Mouse (Mus musculus) A20 (cell line): ENCODE results near the gene Usp48.

Experiments used
- DNase-seq: peaks from one replicate; pipeline ENCODE4 v3.0.0-alpha.2; 2011; ENCODE audit warnings: low read depth, low spot score

Usp48 gene

DNA sequence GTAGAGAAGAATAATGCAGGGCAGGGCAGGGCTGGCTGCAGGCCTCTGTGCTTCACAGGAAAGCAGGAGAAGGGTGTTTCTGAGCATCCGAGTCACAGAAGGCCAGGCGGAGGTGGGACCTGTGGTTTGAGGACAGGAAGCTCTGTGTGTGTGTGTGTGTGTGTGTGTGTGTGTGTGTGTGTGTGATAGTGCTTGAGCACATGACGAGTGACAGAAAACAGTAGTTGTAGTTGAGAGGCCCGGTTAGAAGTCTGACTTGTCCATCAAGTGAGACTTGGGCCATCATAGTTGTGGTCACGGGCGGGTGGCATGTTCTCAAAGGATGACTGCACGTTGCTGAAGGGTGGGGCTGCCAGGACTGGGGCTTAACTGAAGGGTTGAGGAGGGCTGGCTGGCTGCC, 16.1 kb downstream of the Usp48 start:
- no peak for DNase-seq

- no peak for DNase-seq
Measured at GRCm38 (mm10) chr4:137610256-137610655, 16.7 kb downstream of the Usp48 start.

DNA sequence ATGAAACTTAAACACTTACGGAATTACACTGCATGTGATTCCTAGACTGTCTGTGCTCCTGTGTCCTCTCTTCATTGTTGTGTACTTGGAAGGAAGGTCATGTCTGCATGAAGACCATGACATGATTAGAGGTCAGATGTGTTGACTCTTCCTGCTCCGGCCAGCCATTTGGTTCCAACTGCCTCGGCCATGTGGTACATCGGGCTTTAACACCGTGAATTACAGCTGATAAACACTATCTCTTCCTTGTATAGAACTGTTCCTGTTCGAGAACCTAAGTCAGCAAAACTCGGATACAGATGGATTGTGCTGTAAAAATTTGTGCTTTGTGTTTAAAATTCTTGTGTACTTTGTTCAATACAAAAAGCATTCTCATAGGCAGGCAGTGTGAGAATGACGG, 29.3 kb downstream of the Usp48 start:
- no peak for DNase-seq

- DNase-seq: no peak
Measured at GRCm38 (mm10) chr4:137627476-137628235, 34.1 kb downstream of the Usp48 start.

- no peak for DNase-seq
Measured at GRCm38 (mm10) chr4:137628400-137628799, 34.8 kb downstream of the Usp48 start.

GRCm38 (mm10) chr4:137629354-137629753, 35.8 kb downstream of the Usp48 start:
- DNase-seq: no peak

DNA sequence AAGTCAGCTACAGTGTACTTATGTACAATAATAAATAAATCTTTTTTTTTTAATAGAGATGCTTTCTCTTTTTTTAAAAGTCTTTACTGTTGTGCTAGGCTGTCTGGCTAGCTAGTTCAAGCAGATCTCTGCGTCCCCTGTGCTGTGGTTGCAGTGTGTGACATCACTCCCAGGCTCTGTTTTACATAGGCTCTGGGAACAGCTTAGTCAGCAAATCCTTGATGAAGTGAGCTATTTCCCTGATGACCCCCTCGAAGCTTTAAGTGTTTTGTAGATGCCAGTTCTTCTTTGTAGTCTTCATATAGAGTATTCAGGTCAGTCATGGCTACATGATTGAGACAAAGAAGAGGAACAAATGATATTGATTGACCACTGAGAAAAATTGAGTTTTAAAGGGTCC, 36.6 kb downstream of the Usp48 start:
- DNase-seq: no peak

GRCm38 (mm10) chr4:137631596-137631995, 38.0 kb downstream of the Usp48 start:
- DNase-seq: no peak

GRCm38 (mm10) chr4:137633394-137633793, 39.8 kb downstream of the Usp48 start:
- DNase-seq: no peak

GRCm38 (mm10) chr4:137636597-137636996, 43.0 kb downstream of the Usp48 start:
- DNase-seq: no peak

DNA sequence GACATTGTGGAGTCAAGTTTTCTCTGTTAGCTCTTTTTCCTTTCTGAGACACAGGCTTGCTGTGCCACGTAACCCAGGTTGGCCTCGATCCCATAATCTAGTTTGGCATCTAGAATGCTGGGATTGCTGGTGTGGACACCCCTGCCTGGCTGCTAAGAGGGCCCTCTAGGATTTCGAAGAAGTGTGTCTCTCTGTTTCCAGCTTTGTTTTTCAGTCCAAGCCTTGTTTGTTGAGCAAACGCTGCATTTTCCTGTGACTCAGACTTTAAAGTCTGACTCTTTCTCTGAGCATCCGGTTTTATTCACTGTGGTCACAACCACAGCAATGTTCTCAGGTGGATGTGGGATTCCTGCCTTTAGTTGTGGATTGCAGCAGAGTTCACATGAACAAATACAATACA, 48.0 kb downstream of the Usp48 start:
- DNase-seq: no peak

DNA sequence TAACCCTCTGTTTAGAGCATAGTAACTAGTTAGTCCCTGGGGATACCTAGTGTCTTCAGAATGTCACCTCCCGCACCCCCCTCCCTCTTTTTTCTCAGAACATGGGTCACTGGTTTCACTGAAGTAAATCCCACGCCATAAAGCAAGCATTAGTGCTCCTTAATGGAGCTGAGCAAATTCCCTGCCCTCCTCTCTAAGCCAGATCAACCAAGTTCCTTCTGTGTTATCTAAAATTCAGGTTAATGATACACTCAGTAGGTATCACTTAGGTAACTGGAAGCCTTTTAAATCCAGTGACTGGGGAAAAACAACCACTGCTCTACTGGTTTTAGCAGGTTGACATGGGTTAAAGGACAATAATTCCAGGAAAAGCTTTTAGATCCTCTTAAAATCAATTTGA, 48.5 kb downstream of the Usp48 start:
- no peak for DNase-seq

DNA sequence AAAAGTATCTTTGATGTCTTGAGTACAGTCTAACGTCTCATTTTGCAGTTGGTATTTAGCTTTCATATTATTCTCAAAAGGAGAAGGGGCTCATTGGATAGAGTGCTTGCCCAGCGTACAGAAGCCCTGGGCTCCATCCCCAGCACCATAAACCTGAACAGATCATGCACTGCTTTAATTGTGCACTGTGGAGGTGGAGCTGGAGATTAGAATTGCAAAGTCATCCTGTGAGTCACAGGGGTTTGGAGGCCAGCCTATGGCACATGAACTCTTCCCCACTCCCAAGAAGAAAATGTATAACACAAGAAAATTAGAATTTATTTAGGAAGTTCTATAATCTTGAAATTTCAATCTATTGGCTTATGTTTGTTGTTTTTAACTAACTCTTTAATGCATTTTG, 49.9 kb downstream of the Usp48 start:
- DNase-seq: no peak

DNA sequence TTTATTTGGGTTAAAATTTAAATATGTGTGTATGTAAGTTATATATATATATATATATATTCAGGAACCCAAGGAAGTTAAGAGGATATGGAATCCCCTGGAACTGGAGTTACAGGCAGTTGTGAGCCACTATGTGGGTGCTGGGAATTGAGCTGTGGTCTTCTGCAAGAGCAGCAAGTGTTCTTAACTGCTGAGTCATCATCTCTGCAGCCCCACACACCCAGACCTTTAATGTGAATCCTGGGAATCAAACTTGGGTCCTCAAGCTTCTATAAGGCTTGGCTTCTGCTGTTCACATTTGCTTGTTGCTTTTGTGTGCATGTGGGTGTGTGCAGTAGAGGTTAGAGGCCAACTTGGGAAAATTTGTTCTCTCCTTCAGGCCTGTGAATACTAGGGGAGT, 52.7 kb downstream of the Usp48 start:
- DNase-seq: no peak

GRCm38 (mm10) chr4:137647648-137648047, 54.1 kb downstream of the Usp48 start:
- no peak for DNase-seq

DNA sequence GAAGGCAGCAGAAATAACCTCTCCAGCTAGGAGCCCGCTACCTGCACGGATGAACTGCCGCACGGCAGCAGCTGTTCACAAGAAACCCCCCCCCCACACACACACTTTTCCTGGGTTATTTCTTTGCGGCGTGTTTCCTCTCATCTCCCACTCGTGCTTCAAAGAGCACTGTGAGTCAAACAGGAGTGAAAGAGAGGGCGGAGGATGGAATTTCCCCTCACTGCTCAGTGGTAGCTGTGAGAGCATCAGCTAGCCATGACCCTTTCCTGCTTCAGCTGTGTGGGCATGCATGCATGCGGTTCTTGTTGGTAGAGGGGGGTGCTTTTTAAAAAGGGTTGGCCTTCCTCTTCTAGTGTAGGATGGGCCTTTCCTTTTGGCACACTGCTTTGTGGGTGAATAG, 54.7 kb downstream of the Usp48 start:
- DNase-seq: no peak

GRCm38 (mm10) chr4:137650912-137651311, 57.4 kb downstream of the Usp48 start:
- no peak for DNase-seq

DNA sequence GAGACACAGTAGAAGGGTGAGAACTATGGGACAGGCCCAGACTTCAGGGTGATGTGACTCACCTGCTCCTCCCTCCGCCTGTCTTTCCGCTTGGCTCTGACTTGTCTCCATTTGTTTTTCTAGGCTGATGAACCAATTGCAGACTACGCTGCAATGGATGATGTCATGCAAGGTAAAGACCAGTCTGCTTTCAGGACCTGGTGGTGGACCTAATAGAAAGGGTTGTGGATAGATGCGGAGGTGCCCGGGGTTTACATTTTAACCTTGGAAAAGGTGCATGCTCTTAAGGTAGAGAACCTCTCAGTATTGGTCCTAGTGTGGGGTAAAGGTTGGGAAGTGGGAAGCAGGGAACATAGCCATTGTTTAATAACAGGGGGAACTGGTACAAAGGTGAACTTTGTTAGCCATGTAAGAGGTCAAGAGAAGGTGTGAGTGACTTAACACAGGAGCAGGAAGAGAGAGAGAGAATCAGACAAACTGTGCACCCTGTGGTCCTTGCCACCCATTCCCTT, 59.3 kb downstream of the Usp48 start:
- no peak for DNase-seq

GRCm38 (mm10) chr4:137655241-137656031, 61.9 kb downstream of the Usp48 start:
- no peak for DNase-seq

GRCm38 (mm10) chr4:137657674-137658073, 64.1 kb downstream of the Usp48 start:
- no peak for DNase-seq

DNA sequence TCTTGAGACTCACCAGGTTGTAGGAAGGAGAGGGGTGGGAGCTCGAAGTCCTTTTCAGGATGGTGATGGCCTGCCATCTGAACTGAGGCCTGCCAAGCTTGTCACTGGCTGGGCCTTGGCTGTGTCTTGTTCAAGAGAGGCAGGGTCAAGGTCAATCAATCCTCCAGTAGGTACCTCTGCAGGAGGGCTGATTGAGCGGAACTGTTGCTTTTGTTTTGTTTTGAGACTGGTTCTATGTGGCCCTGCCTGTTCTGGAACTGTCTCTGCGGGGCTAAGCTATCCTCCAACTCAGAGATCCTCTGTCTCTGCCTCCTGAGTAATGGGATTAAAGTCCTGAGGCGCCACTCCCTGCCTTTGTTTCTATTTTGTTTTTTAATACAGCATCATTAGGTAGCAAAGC, 66.0 kb downstream of the Usp48 start:
- no peak for DNase-seq

- DNase-seq: no peak
Measured at GRCm38 (mm10) chr4:137660364-137661077, 67.0 kb downstream of the Usp48 start.
